Mouse (Mus musculus): ENCODE results near the gene Slc16a7. TPM values are rescaled to one million over a fixed set of nuclear protein-coding genes. Genes with fewer than 3 reads are reported as not detected.

Slc16a7 gene
- total RNA-seq, 1 experiment from 2014 or later = 14.7 TPM

- DNase-seq = no peak
Observed at GRCm38 (mm10) chr10:125184146-125184545, 205.1 kb downstream of the Slc16a7 start.

GRCm38 (mm10) chr10:125182545-125182944 lies 206.7 kb downstream of the Slc16a7 start:
- no peak for DNase-seq

- no peak for DNase-seq
Observed at GRCm38 (mm10) chr10:125177782-125178181, 211.5 kb downstream of the Slc16a7 start.

- no peak for DNase-seq
Observed at GRCm38 (mm10) chr10:125175013-125175650, 214.1 kb downstream of the Slc16a7 start.

GRCm38 (mm10) chr10:125171625-125172024 lies 217.6 kb downstream of the Slc16a7 start:
- no peak for DNase-seq

- DNase-seq = no peak
Observed at GRCm38 (mm10) chr10:125171154-125171553, 218.1 kb downstream of the Slc16a7 start.

Measured in adrenal gland, postnatal 25 days (tissue).